Mouse (Mus musculus): ENCODE results near the gene Cntnap4. TPM values are rescaled to one million over a fixed set of nuclear protein-coding genes. Genes with fewer than 3 reads are reported as not detected.

Gene Cntnap4
- polyA plus RNA-seq (2012; rRNA removed) (3.9 and 5.5 TPM in 2 replicates), polyA plus RNA-seq (2014; fragmentation: Nextera tagmentation; extraction: Ambion mirVana) (3.9 and 4.8 TPM in 2 replicates)

DNA sequence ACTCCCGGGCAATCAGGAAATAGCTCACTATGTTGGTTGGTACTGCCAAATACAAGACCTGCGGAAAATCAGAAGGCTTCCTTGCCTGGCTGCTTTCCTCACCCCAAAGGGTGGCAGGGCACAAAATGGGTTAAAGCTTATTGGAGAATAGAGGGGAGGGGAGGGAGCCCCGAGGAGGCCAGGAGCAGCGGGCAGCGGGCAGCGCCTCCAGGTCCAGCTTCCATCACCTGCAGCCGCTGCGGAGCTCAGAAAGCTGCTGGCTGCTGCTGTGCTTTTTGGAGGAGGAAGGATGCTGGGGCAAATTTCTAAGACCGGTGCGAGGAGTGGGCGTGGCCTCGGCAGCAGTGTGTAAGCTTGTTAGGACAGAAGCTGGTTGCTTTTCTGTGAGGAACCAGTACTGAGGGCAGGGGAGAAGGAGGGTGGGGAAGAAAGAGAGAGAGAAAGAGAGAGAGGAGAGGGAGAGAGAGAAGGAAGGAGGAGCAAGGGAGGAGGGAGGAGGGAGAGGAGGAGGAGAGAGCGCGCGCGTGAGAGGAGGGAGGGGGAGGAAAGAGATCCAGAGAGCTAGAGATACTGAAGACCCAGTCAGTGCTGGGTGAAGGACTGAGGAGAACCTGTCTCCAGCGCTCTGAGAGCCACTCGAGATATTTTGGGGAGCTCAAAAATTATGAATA lies at the start of gene Cntnap4:
Cntnap4 (plus strand) TSS at position 573 of the 671 bp plus-strand sequence.
- no peak within 1 kb of the TSS for H3K9ac ChIP-seq (ENCODE audit: low read depth, low read length, severe bottlenecking)
- H3K36me3 ChIP-seq (ENCODE audit: control insufficient read depth, insufficient read depth, low read length): no peaks in the 10 kb centered on the region
- H3K27ac ChIP-seq (replicated peaks; ENCODE audit: low read depth, low read length): no peak within 1 kb of the TSS
- ATAC-seq (ENCODE audit: low FRiP score, low read depth) (no peak), DNase-seq (ENCODE audit: low spot score) (no peak)
- TF ChIP-seq POLR2A (IDR thresholded peaks at IDR 0.05; ENCODE audit: borderline replicate concordance, extremely low read depth, insufficient read depth, insufficient read length): no peak
- H3K9me3 ChIP-seq (ENCODE audit: control insufficient read depth, low read length): no peaks in the 10 kb centered on the region
- H3K27me3 ChIP-seq (ENCODE audit: control insufficient read depth, insufficient read depth, low read length): peaks cover 12% of the 10 kb centered on the region; the same call in 1 of the 2 replicates
- peak within 1 kb of the TSS; percentile 25 for H3K4me3 ChIP-seq (replicated peaks; ENCODE audit: low read length)
- H3K4me1 ChIP-seq (ENCODE audit: control insufficient read depth, insufficient read depth, low read length): no peaks in the 10 kb centered on the region
- peak within 1 kb of the TSS; percentile 44 for H3K4me2 ChIP-seq (replicated peaks; ENCODE audit: low read depth, low read length, severe bottlenecking)
- 2% methylated on average over 18 of the region's 18 CpGs for WGBS

DNA sequence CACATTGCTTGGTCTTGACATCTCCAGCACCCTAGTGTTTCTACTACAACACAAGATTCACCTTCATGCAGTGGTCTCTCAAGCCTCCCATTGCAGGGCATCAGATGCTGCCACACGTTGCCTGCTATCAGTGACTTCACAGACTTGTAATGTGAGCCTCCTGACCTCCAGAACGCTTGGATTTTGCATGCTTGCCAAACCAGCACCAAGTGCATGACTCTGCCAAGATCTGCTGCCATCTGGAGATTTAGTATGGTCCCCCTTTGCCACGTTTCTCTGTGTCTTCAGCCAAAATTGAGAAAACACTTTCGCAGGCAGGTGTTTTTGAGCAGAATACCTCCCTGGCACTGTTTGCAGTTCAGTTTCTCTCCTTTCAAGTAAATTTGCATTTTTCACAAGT lies 12.5 kb upstream of the Cntnap4 start:
- no peaks in the 10 kb centered on the region for H3K36me3 ChIP-seq (ENCODE audit: control insufficient read depth, insufficient read depth, low read length)
- H3K4me1 ChIP-seq (ENCODE audit: control insufficient read depth, insufficient read depth, low read length): no peaks in the 10 kb centered on the region
- H3K9ac ChIP-seq (ENCODE audit: low read depth, low read length, severe bottlenecking): no peak overlapping the region
- H3K9me3 ChIP-seq (ENCODE audit: control insufficient read depth, low read length): no peaks in the 10 kb centered on the region
- WGBS: 40% methylated on average over 4 of the region's 4 CpGs
- TF ChIP-seq POLR2A (IDR thresholded peaks at IDR 0.05; ENCODE audit: borderline replicate concordance, extremely low read depth, insufficient read depth, insufficient read length): no peak
- no peak for DNase-seq (ENCODE audit: low spot score)
- H3K27ac ChIP-seq (replicated peaks; ENCODE audit: low read depth, low read length): no peak overlapping the region
- H3K4me2 ChIP-seq (replicated peaks; ENCODE audit: low read depth, low read length, severe bottlenecking): no peak overlapping the region
- no peak for ATAC-seq (ENCODE audit: low FRiP score, low read depth)
- H3K4me3 ChIP-seq (replicated peaks; ENCODE audit: low read length): no peak overlapping the region
- no peaks in the 10 kb centered on the region for H3K27me3 ChIP-seq (ENCODE audit: control insufficient read depth, insufficient read depth, low read length)

- Histone ChIP-seq H3K4me1 (ENCODE audit: control insufficient read depth, insufficient read depth, low read length) (no peaks in the 10 kb centered on the region), H3K4me3 (replicated peaks; ENCODE audit: low read length) (peak overlapping the region; percentile 25), H3K4me2 (replicated peaks; ENCODE audit: low read depth, low read length, severe bottlenecking) (0 out of 2 replicates have a peak overlapping the region, but pooled peaks have one; percentile 44), H3K9me3 (ENCODE audit: control insufficient read depth, low read length) (no peaks in the 10 kb centered on the region), H3K27me3 (ENCODE audit: control insufficient read depth, insufficient read depth, low read length) (peaks cover 12% of the 10 kb centered on the region; the same call in 1 of the 2 replicates), H3K36me3 (ENCODE audit: control insufficient read depth, insufficient read depth, low read length) (no peaks in the 10 kb centered on the region), H3K27ac (replicated peaks; ENCODE audit: low read depth, low read length) (no peak overlapping the region), H3K9ac (ENCODE audit: low read depth, low read length, severe bottlenecking) (no peak overlapping the region)
- ATAC-seq (ENCODE audit: low FRiP score, low read depth) (no peak), DNase-seq (ENCODE audit: low spot score) (no peak)
- 8% methylated on average over 6 of the region's 6 CpGs for WGBS
- TF ChIP-seq POLR2A (IDR thresholded peaks at IDR 0.05; ENCODE audit: borderline replicate concordance, extremely low read depth, insufficient read depth, insufficient read length): no peak
Observed at GRCm38 (mm10) chr8:112570541-112570940, 698 bp downstream of the Cntnap4 start.

GRCm38 (mm10) chr8:112571337-112571904 lies 1.6 kb downstream of the Cntnap4 start:
- Histone ChIP-seq H3K4me2 (replicated peaks; ENCODE audit: low read depth, low read length, severe bottlenecking) (no peak overlapping the region), H3K27ac (replicated peaks; ENCODE audit: low read depth, low read length) (no peak overlapping the region), H3K4me3 (replicated peaks; ENCODE audit: low read length) (no peak overlapping the region), H3K27me3 (ENCODE audit: control insufficient read depth, insufficient read depth, low read length) (peaks cover 12% of the 10 kb centered on the region; the same call in 1 of the 2 replicates), H3K4me1 (ENCODE audit: control insufficient read depth, insufficient read depth, low read length) (no peaks in the 10 kb centered on the region), H3K36me3 (ENCODE audit: control insufficient read depth, insufficient read depth, low read length) (no peaks in the 10 kb centered on the region), H3K9me3 (ENCODE audit: control insufficient read depth, low read length) (no peaks in the 10 kb centered on the region), H3K9ac (ENCODE audit: low read depth, low read length, severe bottlenecking) (no peak overlapping the region)
- ATAC-seq (ENCODE audit: low FRiP score, low read depth) (no peak; the same call in 1 of the 2 replicates), DNase-seq (ENCODE audit: low spot score) (peak; percentile 66)
- TF ChIP-seq POLR2A (IDR thresholded peaks at IDR 0.05; ENCODE audit: borderline replicate concordance, extremely low read depth, insufficient read depth, insufficient read length): no peak
- 16% methylated on average over 9 of the region's 9 CpGs for WGBS

GRCm38 (mm10) chr8:112581473-112581872 lies 11.6 kb downstream of the Cntnap4 start:
- no peak for ATAC-seq (ENCODE audit: low FRiP score, low read depth)
- Histone ChIP-seq H3K4me2 (replicated peaks; ENCODE audit: low read depth, low read length, severe bottlenecking) (no peak overlapping the region), H3K4me1 (ENCODE audit: control insufficient read depth, insufficient read depth, low read length) (no peaks in the 10 kb centered on the region), H3K9ac (ENCODE audit: low read depth, low read length, severe bottlenecking) (no peak overlapping the region), H3K4me3 (replicated peaks; ENCODE audit: low read length) (no peak overlapping the region), H3K27ac (replicated peaks; ENCODE audit: low read depth, low read length) (no peak overlapping the region), H3K27me3 (ENCODE audit: control insufficient read depth, insufficient read depth, low read length) (no peaks in the 10 kb centered on the region), H3K9me3 (ENCODE audit: control insufficient read depth, low read length) (no peaks in the 10 kb centered on the region), H3K36me3 (ENCODE audit: control insufficient read depth, insufficient read depth, low read length) (no peaks in the 10 kb centered on the region)
- no peak for TF ChIP-seq POLR2A (IDR thresholded peaks at IDR 0.05; ENCODE audit: borderline replicate concordance, extremely low read depth, insufficient read depth, insufficient read length)
- DNase-seq (ENCODE audit: low spot score): no peak
- WGBS: 51% methylated on average over 6 of the region's 6 CpGs
